Mouse (Mus musculus) splenic B cell, adult 2 months (primary cell): ENCODE data around the gene Mafg.
A peak's percentile ranks its signal among the peaks of the same experiment; 100 is the strongest.

Experiments used
- DNase-seq: peaks from one replicate; pipeline ENCODE4 v3.0.0-alpha.2; 2011; ENCODE audit warnings: low read depth, low spot score
- H3K27me3 ChIP-seq: 2 replicates; pipeline ENCODE4 v1.6.1; 2012; ENCODE audit warnings: mild to moderate bottlenecking, low read length, moderate library complexity, mixed read lengths; ENCODE audit not compliant: control insufficient read depth, poor library complexity, insufficient read depth, severe bottlenecking
- H3K36me3 ChIP-seq: 2 replicates; pipeline ENCODE4 v1.6.1; 2012; ENCODE audit warnings: mild to moderate bottlenecking, low read length, moderate library complexity, mixed read lengths; ENCODE audit not compliant: control insufficient read depth, poor library complexity, insufficient read depth, severe bottlenecking

Mafg gene

DNA sequence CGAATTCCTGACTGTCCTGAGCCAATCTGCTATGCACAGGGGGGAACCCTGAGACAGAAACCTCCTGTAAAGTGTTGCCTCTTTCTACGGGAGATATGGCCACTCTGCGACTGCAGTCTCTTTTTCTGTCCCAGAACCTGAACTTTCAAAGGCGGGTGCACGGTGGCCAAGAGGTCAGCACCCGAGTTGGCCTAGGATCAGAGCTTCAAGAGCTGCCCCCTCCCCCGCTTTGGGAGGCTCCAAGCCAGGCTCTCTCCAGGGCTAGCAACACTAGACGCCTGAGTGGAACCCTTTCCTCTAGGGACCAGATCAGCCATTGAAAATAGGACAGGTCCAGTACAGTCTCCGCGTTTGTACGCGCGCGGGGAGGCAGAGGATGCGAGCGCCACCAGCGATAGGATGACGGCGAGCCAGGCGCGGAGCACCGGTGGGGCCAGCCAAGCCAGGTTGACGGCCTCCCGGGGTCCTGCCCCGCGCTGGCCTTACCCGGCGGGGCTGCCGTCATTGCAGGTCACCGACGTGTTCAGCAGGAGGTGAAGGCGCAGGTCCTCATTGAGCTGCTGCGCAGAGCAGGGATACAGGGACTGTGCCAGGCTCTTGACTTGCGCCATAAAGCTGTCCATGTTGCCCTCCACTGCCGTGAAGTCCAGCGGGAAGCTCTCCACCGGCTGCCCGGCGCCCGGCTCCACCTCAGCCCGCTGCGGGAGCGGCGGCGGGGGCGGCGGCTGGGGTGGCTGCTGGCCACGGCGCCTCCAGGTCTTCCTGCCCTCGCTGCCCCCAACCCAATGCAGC is 26.3 kb upstream of the Mafg start:
- DNase-seq: no peak
- Histone ChIP-seq H3K36me3 (no peaks in the 10 kb centered on the region), H3K27me3 (no peaks in the 10 kb centered on the region; the same call in 1 of the 2 replicates)

DNA sequence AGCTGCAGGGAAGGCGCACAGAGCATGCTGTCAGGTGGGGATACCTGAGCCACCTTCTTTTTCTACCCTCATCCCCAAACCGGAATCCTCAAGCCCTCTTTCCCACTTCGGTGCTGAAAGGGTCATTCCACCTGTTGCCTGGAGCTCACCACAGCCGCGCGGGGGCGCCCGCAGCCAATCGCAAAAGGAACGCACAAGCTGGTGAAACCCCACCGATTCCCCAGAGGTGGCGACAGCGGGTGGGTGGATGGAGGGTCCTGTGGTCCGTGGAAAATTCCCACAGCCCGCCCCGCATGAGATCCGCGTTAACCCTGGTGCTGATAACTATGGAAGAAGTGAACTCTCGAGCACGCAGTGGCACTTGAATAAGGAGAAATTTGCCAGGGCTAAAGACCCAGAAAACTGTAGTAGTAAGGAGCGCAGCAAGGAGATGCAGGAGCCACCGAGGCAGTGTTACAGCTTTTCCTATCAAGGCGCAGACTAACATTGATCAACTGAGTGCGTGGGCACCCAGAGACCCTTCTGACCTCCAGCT is 25.5 kb upstream of the Mafg start:
- Histone ChIP-seq H3K36me3 (no peaks in the 10 kb centered on the region), H3K27me3 (no peaks in the 10 kb centered on the region; the same call in 1 of the 2 replicates)
- peak; percentile 81 for DNase-seq

DNA sequence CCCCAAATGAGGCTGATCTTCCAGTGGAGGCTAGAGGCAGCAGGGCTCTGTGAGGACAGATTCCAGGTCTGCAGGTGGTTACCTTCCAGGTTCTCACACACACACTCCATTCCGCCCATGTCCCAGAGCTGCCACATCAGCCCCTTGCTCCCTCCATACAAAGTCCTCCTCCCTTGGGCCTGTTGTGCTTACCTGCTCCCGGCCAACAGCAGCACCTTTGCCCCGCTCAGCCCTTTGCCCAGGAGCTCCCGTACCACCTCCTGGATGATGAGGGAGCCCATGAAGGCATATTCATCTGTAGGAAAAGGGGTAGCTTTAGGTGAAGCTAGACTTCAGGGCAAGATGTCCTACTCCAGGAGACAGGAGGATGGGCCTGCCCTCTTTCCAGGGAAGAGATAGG is 23.9 kb upstream of the Mafg start:
- DNase-seq: no peak
- H3K36me3 ChIP-seq: no peaks in the 10 kb centered on the region
- no peaks in the 10 kb centered on the region for H3K27me3 ChIP-seq

DNA sequence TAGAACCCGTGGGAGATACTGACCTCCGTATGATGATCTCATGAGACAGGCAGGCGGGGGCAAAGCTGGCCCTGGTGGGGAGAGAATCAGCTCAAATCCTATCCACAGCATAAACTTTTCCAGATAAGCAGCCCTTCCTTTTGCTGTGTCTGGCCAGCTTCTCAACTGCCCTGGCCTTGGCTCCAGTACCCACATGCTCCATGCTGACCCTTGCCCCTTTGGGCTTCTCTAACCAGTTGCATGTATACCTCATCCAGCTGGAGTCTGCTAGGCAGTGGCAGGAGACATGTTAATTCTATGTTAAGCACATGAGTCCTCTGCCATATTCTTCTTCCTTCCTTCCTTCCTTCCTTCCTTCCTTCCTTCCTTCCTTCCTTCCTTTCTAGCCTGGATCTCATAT is 21.3 kb upstream of the Mafg start:
- H3K27me3 ChIP-seq: no peaks in the 10 kb centered on the region
- DNase-seq: no peak
- H3K36me3 ChIP-seq: no peaks in the 10 kb centered on the region

DNA sequence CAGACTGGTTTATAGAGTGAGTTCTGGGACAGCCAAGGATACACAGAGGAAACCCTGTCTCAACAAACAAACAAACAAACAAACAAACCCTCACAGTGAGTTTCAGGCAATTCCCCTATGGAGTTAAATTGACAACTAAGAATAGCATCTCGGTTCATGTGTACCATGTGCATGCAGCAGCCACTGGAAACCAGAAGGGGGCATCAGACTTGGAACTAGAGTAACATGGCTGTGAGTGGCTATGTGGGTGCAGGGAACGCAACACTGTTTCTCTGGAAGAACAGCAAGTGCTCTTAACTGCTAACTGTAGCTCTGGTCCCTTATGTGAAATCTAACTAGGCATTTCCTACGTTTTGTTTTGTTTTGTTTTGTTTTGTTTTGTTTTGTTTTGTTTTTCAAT is 18.5 kb upstream of the Mafg start:
- Histone ChIP-seq H3K27me3 (no peaks in the 10 kb centered on the region), H3K36me3 (no peaks in the 10 kb centered on the region)
- no peak for DNase-seq

DNA sequence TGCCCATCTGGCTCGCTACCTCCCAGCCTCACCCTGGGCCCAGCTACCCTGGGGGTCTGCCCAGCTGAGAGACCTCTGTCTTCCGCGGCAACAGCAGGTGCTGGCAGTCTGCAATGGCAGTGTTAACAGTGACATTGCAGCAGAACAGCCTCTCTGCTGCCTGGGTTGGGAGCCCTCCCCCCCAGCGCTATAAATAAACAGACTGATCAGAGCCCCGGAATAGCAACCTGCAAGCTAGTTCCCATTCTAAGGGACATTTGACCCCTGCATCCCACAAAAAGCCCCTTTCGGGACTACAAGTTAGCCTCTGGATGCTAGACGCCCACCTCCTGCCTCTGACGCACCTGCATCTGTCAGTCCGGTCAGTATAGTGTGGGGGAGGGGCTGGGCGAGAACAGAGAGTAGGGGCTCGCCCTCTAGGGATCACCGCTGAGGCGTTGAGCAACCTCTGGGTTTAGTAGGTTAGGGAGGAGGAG is 14.6 kb upstream of the Mafg start, which contains the start of gene Myadml2:
Gene Myadml2 (minus strand): TSS at position 158 of the 476 bp plus-strand sequence.
- no peaks in the 10 kb centered on the region for H3K36me3 ChIP-seq
- DNase-seq: no peak
- H3K27me3 ChIP-seq: no peaks in the 10 kb centered on the region

DNA sequence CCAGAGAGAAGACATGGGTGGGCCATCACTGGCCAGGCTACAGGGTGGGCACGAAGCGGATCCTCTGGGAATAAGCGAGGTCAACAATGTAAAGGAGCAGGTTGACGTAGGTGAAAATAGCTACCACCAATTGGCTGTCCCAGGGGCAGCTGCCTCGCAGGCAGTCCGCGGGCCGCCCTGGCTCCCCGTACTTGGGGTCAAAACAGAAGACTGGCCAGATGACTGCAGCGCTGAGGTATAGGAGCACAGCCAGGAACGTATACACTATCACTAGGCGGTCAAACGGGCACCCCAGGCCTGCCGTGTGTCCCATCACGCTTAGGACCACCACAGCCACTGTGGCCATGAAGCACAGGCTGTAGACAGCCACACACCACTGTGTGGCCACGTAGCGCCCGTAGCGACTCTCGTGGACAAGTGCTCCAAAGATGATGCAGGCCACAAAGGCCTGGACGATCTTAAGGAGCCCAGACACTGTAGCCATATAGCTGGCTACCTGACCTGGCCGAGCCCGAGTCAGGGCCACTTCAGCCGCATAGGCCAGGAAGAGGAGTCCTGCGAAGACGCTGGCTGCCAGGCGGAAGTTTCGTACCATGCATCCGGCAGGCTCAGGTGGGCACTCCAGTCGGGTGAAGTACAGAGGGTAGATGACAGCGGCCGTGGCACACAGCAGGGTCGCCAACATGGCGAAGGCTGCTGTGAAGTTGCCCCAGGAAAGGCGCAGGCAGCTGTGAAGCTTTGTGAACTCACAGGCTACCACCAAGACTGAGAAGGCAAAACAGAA is 13.8 kb upstream of the Mafg start:
- no peak for DNase-seq
- no peaks in the 10 kb centered on the region for H3K27me3 ChIP-seq
- H3K36me3 ChIP-seq: no peaks in the 10 kb centered on the region

DNA sequence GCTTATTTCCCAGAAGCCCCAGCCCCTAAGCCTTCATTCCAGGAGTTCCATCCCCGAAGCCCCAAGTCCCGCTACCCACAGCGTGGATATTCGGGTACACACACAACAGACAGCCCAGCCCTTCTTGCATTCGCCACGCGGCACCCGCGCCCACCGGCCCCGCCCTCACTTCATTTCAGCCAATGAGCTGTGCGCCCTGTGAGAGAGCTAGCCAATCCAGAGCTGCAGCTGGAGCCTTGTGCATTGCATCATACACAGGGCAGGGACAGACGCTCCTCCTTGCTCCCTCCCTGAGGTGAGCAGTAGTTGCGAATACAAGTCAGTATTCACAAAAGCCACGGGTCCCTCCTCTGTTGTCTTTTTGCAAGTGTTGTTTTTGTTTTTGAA is 10.2 kb upstream of the Mafg start, which contains the start of gene Pycr1:
Gene Pycr1 (minus strand): TSS at position 169 of the 387 bp plus-strand sequence.
- Histone ChIP-seq H3K36me3 (no peaks in the 10 kb centered on the region), H3K27me3 (no peaks in the 10 kb centered on the region)
- DNase-seq: peak; percentile 92

DNA sequence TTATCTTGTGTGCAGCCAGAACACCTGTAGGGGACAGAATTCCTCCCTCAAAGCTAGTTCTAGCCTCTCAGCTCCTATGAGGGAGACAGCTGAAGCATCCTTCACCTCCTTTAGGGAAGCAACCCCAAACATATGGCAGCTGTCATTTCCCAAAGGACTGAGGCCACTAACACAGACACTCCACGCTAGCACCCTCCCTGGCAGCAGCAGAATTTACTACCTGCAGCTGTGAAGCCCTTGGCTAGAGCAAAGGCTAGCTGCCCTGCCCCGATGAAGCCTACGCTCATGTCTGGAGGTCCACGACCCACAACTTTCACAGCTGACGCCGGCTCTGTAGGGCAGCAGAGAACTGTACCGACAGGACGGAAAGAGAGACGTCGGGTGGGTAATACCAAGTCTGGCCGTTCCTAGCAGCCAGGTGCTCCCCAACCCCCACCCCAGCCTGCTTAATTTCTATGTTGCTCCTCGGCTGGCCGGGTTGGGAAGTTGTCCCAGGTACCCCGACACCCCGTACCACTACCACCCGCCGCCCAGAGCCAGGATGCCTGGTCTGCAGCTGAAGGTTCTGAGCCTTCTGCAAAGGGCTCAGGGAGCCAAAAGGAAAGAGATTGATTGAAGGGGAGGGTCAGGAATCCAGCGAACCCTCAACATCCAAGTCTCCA is 9.7 kb upstream of the Mafg start:
- Histone ChIP-seq H3K27me3 (no peaks in the 10 kb centered on the region), H3K36me3 (no peaks in the 10 kb centered on the region)
- DNase-seq: peak; percentile 28

DNA sequence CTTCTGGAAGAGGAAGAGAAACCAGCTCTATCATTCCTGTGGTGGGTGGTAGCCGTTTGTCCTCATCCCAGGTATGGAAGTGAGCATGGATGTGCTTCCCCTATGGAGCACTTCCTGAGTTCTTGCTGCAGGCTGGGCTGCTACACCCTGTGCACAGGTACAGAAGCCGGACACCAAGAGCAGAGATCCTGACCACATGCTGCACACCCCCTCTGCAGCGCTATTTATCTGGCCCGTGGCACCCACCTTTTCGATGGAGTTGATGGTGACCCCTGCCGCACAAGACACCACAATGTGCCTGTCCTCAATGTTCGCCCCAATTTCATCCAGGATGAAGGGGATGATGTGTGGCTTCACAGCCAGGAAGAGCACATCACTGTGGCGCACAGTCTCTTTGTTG is 8.5 kb upstream of the Mafg start:
- no peaks in the 10 kb centered on the region for H3K36me3 ChIP-seq

DNA sequence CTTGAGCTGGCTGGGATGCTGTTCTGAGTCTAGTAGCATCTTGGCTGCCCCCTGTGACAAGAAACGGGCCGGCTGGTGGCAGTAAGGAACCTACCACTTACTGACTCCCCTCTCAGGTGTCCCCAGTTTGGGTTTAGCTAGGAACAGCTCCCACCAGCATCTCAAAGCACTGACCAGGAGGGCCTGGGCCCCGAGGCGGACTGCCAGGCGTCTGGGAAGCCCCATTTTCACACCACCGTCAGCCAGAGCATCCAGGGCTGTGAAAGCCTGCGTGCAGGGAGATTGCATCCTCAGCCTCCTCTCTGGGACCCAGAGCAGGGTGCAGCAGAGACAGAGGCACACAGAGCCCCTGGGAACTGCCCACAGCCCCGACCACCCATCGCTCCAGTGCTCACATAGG is 7.9 kb upstream of the Mafg start:
- no peak for DNase-seq
- Histone ChIP-seq H3K36me3 (no peaks in the 10 kb centered on the region), H3K27me3 (no peaks in the 10 kb centered on the region)

More for the DNA sequence above, 8.5 kb upstream of the Mafg start:
- no peaks in the 10 kb centered on the region for H3K27me3 ChIP-seq
- DNase-seq: no peak

DNA sequence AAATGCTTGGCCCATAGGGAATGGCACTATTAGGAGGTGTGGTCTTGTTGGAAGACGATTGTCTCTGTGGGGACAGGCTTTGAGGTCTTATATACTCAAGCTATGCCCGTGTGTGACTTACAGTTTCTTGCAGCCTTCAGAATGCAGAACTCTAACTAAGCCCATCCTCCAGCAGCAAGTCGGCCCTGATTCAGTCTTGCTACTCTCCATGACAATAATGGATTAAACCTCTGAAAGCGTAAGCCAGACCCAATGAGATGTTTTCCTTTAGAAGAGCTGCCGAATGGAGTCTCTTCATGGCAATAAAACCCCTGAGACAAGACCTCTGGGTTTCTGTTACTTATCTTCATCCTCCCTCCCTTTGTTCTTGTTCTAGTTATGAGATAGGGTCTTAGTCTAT is 1.4 kb upstream of the Mafg start:
- H3K36me3 ChIP-seq: no peaks in the 10 kb centered on the region
- DNase-seq: no peak
- no peaks in the 10 kb centered on the region for H3K27me3 ChIP-seq

DNA sequence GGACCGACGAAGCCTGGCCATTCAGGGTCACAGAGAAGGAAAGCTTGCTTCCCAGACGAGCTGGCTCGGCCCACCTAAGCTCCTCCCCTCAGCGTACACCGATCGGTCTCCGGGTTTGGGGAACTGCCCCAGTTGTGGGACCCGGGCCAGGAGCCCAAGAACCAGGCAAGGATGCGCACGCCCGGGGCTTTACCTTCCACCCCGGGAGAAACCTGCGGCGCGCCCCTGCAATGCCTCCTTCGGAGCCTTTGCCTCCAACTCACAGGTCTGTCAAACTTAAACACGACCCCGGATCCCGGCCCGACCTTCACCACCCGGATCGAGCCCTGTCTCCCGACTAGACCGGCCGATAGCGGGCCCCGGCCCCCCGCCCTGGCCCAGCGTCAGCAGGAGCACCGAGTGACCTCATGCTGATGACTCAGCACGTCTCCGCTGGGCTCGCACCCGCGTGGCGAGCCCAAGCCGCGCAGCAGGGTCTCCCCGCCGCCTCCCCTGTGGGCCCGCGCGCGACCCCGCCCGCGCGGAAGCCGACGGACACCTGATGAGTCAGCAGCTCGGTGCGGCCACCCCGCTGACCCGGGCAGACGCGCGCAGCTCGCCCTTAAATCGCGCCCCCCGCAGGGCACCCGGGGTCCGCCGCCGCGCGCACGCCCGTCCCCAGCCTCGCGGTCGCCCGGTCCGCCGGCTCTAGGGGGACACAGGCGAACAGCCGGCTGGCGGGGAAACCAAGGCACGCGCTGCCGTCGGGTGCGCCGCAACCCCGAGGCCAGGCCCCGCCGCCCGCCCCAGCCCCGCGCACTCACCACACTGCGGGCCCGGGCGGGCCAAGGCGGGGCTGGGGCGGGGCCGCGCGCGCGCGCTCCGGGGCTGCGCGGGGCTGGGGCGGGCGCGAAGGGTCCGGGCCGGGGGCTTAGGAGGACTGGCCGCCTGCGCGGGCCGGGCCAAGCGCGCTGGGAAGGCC is 561 bp downstream of the Mafg start:
- peak; percentile 62 for DNase-seq
- no peaks in the 10 kb centered on the region for H3K27me3 ChIP-seq
- no peaks in the 10 kb centered on the region for H3K36me3 ChIP-seq
